ENCODE assay signal across 15 mouse cellular contexts in genomic region chr6:146748271-146748670, GRCm38 (mm10).
"Had no signal": no experiment of that assay in that cellular context is flagged by ENCODE, and none has a peak within 500 bp of the region (broad histone marks: within the 10 kb centered on the region; RNA-seq: fewer than 3 reads in every experiment).

No protein-coding gene starts in this region.

- H3K9ac ChIP-seq: limb, embryonic 12.5 days; liver, embryonic 13.5 days; liver, postnatal 0 days; lung, embryonic 15.5 days; midbrain, embryonic 15.5 days; neural tube, embryonic 12.5 days had no signal

- H3K27ac ChIP-seq: layer of hippocampus, adult 2 months; limb, embryonic 12.5 days; liver, embryonic 13.5 days; lung, embryonic 15.5 days; macrophage; midbrain, embryonic 15.5 days; neural tube, embryonic 12.5 days; stomach, postnatal 0 days had no signal

- H3K36me3 ChIP-seq: limb, embryonic 12.5 days; liver, embryonic 13.5 days; lung, embryonic 15.5 days; midbrain, embryonic 15.5 days; neural tube, embryonic 12.5 days had no signal

- H3K27me3 ChIP-seq: limb, embryonic 12.5 days; liver, embryonic 13.5 days; lung, embryonic 15.5 days; megakaryocyte, embryonic 14.5 days; midbrain, embryonic 15.5 days; neural tube, embryonic 12.5 days had no signal

- H3K9me3 ChIP-seq: limb, embryonic 12.5 days; liver, embryonic 13.5 days; lung, embryonic 15.5 days; megakaryocyte, embryonic 14.5 days; midbrain, embryonic 15.5 days; neural tube, embryonic 12.5 days had no signal

- ATAC-seq: liver, postnatal 0 days; midbrain, embryonic 15.5 days had no signal

- H3K4me3 ChIP-seq: layer of hippocampus, adult 2 months; limb, embryonic 12.5 days; liver, embryonic 13.5 days; lung, embryonic 15.5 days; megakaryocyte, embryonic 14.5 days; midbrain, embryonic 15.5 days; neural tube, embryonic 12.5 days had no signal

- H3K4me2 ChIP-seq: limb, embryonic 12.5 days; liver, embryonic 13.5 days; lung, embryonic 15.5 days; midbrain, embryonic 11.5 days; midbrain, embryonic 15.5 days; neural tube, embryonic 12.5 days had no signal

- H3K4me1 ChIP-seq: neural tube, embryonic 12.5 days had no signal

- DNase-seq: kidney, postnatal 4 days; liver; liver, embryonic 13.5 days; liver, postnatal 0 days; lung, postnatal 14 days; thymus, postnatal 14 days had no signal
